Mouse (Mus musculus): Measurements from ENCODE around the gene Slc25a47. TPM values are rescaled to one million over a fixed set of nuclear protein-coding genes. Genes with fewer than 3 reads are reported as not detected.

Gene Slc25a47
- total RNA-seq (2021), result 1 to 10 TPM; 8.6 to 9.1 TPM
- long read RNA-seq, experiment 1, partial matches to known transcripts, result 0 of 4 reads
- long read RNA-seq, experiment 1, other reads (novel, unspliced or antisense), result 4 of 4 reads
- long read RNA-seq, experiment 2, partial matches to known transcripts, result 0 of 3 reads
- long read RNA-seq, experiment 2, other reads (novel, unspliced or antisense), result 3 of 3 reads

DNA sequence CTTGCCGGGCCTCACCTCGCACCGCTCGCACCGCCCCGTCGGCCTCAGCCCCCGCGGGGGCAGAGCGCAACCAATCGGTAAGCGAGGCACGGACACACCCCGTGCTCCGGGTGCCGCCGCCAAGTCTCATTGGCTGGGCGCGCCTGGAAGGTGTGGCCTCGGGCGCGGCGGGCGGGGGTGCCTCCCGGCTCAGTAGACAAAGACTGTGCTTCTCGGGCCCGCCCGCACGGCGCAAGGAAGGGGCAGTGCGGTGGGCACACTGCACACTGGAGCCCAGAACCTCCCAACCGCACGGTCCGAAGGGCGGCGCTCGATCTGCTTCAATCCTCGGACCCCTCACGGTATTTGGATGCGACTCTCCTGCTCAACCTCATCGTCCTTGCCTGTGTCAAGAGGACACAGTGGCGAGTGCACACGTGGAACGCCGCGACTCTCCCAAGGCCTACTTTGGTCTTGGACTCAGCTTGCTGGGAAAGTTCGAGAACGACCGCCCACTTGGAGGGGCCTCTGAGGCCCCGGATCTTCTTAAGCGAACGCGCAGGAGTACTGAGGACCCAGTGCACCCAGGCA lies at the start of gene Slc25a47, which contains the start of gene Slc25a29:
Gene Slc25a47 (plus strand): TSS at position 207 of the 570 bp plus-strand sequence.
Gene Slc25a29 (minus strand): TSS at position 44 of the 570 bp plus-strand sequence.
- peak; percentile 96 to 98 for DNase-seq (ENCODE audit: low spot score in 2 of 2)

DNA sequence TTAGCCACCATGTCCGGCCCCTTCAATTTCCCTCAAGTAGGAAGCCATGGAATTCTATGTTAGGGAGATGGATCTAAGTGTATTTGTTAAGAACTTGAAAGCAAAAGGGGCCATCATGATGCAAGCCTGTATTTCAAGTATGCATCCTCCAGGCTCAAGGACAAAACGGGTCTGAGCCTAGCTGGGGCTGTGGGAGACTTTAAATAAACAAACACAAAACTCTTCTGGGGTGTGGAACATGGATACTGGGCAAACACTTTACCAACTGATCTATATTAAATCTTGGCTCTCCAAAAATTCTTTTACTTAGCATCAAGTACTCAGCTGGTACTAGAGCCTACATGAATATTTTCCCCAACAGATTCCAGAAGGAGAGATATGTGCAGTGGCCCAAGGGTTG lies 48.5 kb upstream of the Slc25a47 start:
- no peak for DNase-seq (ENCODE audit: low spot score in 2 of 2)

DNA sequence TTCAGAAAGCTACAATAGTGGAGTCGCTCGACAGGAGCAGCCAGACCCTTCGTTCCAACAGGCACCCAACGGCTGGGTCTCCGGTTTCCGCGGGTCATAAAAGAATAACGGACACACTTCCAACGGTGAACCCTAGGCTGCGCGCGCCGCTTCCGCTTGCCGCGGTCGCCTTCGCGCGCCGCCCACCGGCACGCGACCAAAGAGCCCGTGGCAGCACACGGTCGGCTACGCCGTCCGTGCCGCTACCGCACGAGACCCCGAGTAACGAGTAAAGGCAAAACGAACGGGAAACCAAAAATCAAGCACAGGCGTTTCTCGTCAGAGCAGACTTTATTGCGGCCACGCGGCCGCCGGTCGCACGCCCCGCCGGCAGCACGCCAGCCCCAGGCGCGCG lies 43.7 kb upstream of the Slc25a47 start:
- DNase-seq (ENCODE audit: low spot score in 2 of 2), result peak; percentile 73 to 78

DNA sequence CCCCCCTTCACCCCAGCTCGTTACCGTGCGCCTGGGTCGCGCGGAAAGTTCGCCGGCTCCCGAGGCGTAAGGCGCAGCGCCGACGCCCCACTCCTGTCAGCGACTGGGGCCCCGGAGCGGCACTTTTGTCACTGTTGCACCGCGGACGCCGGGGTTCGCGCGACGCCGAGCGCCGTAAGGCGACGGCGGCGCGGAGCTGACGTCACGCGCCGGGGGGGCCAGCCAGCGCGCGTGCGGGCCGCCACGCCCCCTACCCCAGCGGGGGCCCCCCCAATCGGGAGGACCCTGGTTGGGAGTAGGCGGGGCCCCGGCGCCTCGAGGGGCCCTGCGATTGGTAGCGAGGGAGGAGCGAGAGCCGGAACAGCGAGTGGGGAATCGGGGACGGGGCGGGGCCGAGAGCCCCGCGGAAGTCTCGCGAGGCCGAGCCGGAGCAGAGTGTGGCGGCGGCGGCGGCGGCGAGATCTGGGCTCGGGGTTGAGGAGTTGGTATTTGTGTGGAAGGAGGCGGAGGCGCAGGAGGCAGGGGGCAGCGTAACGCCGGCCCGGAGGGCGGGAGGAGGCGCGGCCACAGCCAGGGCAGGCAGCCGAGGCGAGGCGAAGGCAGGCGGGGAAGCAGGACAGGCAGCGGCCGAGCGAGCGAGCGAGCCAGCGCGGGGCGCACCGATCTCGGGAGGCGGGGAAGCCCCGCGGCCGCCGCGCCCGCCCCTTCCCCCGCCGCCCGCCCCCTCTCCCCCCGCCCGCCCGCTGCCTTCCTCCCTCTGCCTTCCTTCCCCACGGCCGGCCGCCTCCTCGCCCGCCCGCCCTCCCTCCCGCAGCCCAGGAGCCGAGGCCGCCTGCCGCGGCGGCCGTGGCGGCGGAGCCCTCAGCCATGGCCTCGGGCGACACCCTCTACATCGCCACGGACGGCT lies 43.0 kb upstream of the Slc25a47 start, which contains the start of gene Yy1:
Gene Yy1 (plus strand): TSS at position 428 of the 907 bp plus-strand sequence.
- peak; percentile 93 to 98 for DNase-seq (ENCODE audit: low spot score in 2 of 2)

DNA sequence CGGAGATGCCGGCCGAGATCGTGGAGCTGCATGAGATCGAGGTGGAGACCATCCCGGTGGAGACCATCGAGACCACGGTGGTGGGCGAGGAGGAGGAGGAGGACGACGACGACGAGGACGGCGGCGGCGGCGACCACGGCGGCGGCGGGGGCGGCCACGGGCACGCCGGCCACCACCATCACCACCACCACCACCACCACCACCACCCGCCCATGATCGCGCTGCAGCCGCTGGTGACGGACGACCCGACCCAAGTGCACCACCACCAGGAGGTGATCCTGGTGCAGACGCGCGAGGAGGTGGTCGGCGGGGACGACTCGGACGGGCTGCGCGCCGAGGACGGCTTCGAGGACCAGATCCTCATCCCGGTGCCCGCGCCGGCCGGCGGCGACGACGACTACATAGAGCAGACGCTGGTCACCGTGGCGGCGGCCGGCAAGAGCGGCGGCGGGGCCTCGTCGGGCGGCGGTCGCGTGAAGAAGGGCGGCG lies 42.3 kb upstream of the Slc25a47 start:
- peak; percentile 15 to 19 for DNase-seq (ENCODE audit: low spot score in 2 of 2)

DNA sequence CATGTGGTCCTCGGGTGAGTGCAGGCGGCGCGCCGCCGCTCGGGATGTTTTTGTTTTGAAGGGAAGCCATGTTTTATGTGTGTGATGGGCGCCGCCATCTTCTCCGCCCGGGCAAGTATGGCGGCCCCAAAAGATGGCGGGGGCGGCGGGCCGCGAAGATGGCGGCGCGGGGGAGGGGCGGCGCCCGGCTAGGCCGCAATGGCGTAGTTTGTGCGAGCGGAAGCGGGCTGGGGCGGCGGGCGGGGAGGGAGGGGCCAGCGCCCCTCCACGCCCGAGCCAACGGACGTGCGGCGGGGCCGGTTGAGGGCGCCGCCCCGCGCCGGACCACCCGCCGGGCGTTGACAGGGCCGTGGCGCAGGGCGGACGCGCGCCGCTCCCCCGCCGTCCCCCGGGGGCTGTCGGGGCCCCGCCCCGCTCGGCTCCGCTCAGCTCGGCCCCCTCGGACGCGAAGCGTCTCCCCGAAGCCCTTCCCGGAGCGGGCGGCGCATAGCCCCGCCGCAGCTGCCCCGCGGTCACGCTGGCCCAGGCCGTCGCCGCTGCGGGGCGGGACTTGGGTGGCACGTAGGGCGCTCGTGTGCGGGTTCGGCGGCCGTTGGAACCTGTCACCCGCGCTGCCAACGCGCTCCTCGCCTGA lies 41.7 kb upstream of the Slc25a47 start:
- peak; percentile 66 to 81 for DNase-seq (ENCODE audit: low spot score in 2 of 2)

DNA sequence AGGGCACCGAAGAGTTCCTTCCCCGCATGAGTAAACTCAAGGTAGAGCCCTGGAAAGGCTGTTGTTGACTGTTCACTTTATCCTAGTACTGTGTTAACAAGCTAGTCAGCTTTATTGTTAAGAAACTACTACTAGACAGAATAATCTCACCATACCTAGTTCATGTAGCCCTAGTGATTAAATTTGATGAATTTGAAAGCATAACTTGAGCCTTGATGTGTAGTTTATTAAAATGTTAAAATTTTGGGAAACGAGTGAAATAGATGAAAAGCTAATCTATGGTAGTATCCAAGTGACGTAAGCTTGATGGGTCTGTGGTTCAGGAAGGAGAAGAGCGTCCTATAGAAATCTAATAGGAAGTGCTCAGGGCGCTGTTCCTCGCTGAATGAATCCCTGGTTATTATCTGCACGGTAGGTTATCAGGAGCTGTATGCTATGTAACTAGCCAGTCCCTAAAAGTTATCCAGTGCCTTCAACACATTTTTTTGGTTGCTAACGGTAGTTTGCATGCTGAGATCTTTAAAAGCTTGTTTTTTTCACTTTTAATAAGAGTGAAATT lies 40.8 kb upstream of the Slc25a47 start:
- DNase-seq (ENCODE audit: low spot score in 2 of 2), result no peak

DNA sequence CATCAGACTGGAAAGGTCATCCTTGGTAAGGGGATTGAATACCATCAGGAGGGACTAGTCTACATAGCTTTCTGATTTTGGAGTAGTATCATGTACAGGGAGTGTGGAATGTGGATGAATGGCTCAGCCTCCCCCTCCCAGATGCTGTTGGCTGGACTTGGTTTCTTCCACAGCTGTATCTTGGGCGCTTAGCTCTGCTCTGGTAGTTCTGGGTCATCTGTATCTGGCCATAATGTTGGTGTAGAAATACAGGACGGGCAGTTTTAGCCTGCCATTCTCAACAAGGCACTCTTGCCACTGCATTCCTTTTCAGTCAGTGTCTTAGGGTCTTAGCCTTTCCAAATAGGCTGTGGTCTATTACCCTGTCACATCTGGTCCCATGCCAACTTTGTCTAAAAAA lies 34.2 kb upstream of the Slc25a47 start:
- no peak for DNase-seq (ENCODE audit: low spot score in 2 of 2)

DNA sequence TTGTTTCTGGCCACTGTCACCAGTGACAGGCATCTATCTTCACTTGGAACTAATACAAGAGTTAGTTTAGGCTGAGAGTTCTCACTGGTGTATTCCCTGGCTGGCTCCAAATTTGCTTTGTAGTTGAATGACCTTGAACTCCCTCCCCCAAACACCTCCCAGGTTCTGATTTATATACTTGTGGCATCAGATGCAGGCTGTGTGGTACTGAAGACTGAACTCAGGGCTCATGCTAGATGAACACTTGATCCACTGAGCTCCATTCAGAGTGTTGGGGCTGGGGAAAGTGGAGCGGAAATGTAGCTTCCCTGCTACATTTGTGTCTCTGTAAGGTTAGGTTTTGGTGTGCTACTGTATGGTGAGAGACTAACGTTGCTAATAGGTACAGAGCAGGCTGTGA lies 31.5 kb upstream of the Slc25a47 start:
- DNase-seq (ENCODE audit: low spot score in 2 of 2), result no peak

DNA sequence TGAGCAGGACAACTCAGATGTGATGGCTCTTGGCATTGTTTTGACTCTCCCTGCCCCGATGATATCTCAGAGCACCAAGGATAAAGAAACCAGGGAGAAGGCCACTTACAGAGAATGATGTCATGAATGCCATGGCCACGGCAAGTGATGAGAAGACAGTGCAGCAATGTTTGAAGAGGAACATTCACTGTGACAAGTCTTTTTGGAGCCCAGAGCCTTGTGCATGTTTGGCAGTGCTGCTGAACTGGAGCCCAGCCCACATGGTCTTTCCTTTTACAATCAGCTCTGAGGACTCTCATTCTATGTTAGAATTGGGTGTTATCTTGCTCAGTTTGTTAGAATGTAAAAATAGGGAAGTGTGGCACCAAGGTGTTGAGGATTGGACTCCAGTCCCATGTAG lies 27.4 kb upstream of the Slc25a47 start:
- DNase-seq (ENCODE audit: low spot score in 2 of 2), result no peak

DNA sequence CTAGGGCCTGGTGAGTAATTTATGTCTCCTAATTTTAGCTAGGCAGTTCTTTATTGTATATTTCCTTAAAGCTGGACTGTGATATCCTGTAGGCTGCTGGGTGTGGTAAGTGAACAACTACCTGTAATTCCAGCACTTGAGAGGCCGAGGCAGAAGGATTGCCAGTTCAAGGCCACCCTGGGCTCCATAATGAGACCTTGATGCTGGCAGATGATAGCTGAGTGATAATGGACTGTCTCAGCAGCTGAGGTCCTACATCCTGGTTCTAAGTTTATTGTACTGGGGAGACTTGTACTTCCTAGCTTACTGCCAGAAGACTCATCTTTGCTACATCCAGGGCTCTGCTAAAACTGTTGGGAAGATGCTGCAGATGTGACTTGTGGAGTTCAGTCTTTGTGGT lies 26.1 kb upstream of the Slc25a47 start:
- DNase-seq (ENCODE audit: low spot score in 2 of 2), result no peak

DNA sequence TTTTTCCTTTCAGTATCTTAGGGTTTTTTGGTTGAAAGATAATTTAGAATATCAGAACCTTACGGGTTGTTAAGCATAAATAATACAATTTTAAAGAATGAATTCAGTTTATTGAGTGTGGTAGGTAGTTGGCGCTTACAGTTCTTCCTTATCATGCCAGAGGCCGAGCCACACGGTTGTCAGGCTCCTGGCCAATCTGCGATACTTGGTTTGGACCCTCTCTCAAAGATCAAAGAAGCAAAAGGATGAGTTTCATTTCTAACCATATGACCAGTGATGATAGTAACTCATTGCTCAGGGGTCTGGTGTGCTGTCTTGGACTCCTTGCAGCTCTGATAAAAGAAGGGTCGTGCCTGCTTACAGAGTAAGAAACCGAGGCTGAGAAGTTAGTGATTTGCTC lies 25.5 kb upstream of the Slc25a47 start:
- no peak for DNase-seq (ENCODE audit: low spot score in 2 of 2)

DNA sequence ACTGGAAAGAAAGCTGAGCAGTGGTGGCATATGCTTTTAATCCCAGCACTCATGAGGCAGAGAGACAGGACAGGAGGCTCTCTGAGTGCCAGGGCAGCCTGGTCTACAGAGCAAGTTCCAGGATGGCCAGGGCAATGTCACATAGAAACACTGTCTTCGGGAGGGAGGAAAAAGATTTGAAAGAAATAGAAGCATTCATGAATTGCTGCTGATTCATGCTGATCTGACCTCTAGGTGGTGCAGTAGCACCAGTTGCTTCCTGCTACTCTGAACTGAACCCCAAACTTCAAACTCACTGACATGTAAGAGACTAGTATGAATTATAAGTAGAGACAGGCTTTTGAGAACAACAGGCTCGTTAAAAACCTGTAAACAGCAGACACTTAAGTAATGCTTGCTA lies 24.7 kb upstream of the Slc25a47 start:
- DNase-seq (ENCODE audit: low spot score in 2 of 2), result no peak

DNA sequence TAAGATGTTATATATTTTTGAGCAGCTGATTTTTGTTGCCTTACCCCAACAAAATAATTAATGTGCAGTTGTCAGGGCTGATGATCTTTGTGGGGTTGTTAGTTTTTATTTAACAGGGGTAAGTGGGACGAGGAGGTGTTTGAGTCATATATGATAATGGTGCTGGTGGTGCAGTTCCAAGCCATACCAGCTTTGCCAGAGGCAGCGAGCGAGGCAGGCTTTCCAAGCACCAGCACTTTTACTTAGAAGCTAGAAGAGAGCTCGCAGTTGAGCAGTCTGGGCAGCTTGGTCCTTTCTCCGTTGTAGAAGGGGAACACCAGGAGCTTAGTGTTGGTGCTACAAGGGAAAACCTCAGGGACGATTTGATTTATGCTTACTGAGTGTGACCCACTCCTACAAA lies 23.4 kb upstream of the Slc25a47 start:
- peak in 1 of 2 experiments; percentile 35 for DNase-seq (ENCODE audit: low spot score in 2 of 2)

DNA sequence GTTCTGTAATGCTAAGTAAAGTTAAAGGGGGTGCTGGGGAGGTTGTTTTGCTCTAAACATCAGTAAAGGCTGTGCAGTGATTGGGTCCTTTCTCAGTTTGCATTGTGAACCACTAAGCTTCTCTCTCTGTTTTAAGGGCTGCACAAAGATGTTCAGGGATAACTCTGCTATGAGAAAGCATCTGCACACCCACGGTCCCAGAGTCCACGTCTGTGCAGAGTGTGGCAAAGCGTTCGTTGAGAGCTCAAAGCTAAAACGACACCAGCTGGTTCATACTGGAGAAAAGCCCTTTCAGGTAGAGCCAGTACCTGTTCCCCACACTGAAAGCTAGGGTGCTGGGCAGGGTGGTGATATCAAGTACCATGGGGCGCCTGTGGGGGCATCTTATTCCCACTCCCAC lies 21.4 kb upstream of the Slc25a47 start:
- DNase-seq (ENCODE audit: low spot score in 2 of 2), result peak in 1 of 2 experiments; percentile 22

DNA sequence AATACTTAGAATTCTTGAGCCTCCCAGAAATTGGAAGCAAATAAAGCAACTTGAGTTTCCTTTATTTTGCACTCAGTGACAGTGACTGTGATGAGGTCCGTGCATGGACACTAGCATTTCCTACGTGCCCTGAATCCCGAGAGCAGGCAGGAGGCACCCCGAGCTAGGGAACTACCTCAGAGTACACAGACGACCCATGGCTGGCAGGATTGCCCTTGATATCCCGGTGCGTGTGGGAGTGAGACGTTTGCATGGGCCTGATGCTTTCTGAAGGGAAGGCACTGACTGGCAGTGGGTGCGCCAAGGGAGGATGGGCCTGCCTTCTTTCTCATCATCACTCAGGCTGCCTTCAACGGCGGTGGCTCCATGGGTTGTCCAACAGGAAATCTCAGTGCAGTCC lies 19.3 kb upstream of the Slc25a47 start:
- DNase-seq (ENCODE audit: low spot score in 2 of 2), result no peak

DNA sequence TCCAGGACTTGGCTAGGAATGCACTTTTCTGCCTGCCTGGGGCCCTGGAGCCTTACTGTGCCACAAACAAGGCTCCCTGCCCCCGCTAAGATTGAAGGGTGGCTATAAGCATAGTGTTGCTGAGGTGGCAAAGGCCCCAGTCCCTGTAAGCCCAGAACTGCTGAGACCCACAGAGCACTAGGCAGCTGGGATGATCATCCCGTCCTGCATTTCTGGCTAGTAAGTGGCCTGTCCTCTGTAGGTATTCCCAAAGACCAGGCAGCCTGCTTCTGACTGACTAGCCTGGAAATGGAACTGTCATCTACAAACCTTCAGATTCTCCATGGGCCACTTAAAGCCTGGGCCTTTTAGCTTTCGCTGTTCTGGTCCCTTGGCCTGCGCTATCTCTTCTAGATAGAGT lies 15.4 kb upstream of the Slc25a47 start:
- DNase-seq (ENCODE audit: low spot score in 2 of 2), result no peak

DNA sequence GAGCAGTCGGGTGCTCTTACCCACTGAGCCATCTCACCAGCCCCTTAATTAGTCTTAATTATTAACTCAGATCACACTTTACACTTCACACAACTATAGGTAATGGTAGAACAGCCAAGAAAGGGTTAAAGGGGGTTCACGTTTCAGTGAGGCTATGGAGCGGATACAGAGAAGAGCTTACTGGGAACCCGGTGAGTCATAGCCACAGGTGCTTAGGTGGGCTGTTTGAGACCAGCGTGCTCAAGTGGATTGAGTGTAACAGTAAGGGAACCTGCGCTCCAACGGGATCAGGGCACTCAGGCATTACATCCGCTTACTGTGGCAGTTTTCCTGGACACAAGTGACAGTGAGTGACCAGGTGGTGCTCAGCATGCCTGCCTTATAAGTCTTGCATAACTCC lies 12.8 kb upstream of the Slc25a47 start:
- no peak for DNase-seq (ENCODE audit: low spot score in 2 of 2)

DNA sequence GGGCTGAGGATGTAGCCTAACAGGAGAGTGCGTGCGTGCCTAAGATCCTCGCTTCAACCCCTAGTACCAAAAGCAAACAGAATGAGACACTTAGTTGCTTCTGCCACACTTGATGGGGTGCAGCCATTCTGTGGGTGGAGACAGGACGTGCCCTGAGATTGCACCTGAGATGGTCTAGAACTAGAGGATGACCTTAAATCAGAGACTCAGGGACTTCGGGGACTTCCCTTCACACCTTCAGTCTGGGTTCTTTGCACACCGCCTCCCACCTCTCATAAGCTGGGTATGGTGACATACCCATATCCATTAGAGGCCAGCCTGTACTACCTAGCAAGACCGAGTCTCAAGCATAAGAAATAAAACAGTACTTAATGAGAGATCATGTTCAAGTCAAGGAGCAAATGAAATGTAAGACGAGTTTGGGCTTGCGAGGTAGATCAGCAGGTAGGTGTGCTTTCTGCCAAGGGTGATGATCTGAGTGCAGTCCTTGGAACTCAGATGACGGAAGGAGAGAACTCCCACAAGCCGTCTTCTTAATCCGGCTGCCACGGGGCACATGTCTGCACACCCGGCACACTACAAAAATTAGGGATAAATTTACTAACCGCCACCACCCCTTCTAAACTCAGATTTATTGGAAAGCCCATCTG lies 11.5 kb upstream of the Slc25a47 start:
- no peak for DNase-seq (ENCODE audit: low spot score in 2 of 2)

DNA sequence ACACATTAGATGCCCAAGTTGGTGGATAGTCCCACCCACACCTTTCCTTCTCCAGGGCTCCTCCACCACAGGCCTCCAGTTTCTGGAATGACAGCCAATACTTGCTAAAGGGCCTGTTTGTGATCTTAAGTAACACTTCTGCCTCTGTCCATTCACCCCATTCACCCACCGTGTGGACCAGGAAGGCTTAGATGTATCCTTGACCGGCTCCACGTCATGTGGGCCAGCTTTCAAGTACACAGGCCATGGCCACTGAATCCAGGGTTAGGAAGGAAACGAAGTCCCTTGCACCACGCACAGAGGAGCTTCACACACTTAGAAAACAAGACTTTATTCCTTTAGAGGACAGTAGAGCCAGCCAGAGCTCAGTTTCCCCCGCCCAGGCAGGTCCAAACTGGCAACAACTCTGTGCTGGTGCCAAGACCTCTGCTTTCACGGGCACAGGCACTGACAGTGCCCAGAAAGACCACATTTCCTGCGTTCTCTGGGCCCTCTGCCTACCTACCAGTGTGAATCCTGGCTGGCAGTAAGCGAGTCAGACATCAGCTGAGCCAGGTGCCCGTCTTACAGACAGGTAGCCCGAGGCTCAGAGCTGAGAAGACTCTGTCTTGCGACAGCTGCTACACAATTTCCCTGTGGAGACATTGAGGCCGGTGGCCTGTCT lies 10.2 kb upstream of the Slc25a47 start:
- DNase-seq (ENCODE audit: low spot score in 2 of 2), result no peak

All from left cerebral cortex, adult 18-20 months (tissue).